8 mouse cellular contexts compared by ENCODE assay signal in the genomic region with DNA sequence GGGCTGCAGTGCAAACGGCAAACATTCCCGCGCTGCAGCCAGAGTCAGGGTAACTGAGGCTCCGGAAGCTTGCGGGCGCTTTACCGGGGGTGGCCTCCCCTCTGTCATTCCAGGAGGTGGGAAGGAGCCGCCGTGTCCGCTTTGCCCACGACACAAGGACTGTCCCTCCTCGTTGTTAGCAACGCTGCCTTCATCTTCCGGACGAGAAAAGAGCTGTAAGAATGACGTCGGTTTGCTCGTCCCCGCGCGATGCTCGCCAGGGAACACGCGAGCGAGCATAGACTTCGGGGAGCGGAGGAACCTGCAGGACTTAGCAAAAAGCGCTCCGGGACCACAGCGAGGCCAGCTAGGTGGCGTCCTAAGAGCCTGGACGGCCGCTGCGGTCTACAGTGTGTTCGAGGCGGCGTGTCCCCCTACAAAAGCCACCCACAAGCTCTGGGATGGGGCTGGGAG. TPM values are rescaled to one million over a fixed set of nuclear protein-coding genes. Genes with fewer than 3 reads are reported as not detected.
DNase-seq lines count a peak whose midpoint lies in the region; ATAC-seq and TF ChIP-seq lines count a peak whose summit lies in the region.

No protein-coding gene starts in this region.

- peak overlapping the region; percentile 85 for H3K27ac ChIP-seq in cerebellum, adult 2 months (ENCODE audit: insufficient read depth, low read length)
- H3K27ac ChIP-seq in hindbrain, embryonic 12.5 days: peak overlapping the region; percentile 86

- WGBS in cerebellum, adult 2 months: under 1% methylated on average over 37 of the region's 37 CpGs
- under 1% methylated on average over 37 of the region's 37 CpGs for WGBS in hindbrain, embryonic 12.5 days

- peak; percentile 76 for ATAC-seq in hindbrain, embryonic 12.5 days (ENCODE audit: low FRiP score)

- H3K4me3 ChIP-seq in cerebellum, adult 2 months (replicated peaks; ENCODE audit: insufficient read depth, low read depth, low read length): peak overlapping the region; percentile 98
- H3K4me3 ChIP-seq in hindbrain, embryonic 12.5 days: peak overlapping the region; percentile 71

- peaks cover 10% of the 10 kb centered on the region; the same call in 1 of the 2 replicates for H3K36me3 ChIP-seq in hindbrain, embryonic 12.5 days

- peak; percentile 77 for DNase-seq in Muller cell, postnatal 12 days (ENCODE audit: inconsistent ontology term)
- peak; percentile 74 to 76 for DNase-seq in cerebellum, adult 2 months
- DNase-seq in forelimb bud, embryonic 11.5 days (ENCODE audit: low read depth, low spot score): peak; percentile 72
- peak; percentile 37 to 42 for DNase-seq in layer of hippocampus, postnatal 25 days (ENCODE audit: extremely low spot score in 1 of 2, low spot score in 1 of 2)
- DNase-seq in lung, postnatal 14 days: peak; percentile 55
- peak; percentile 31 for DNase-seq in ovary, postnatal 14 days (ENCODE audit: low spot score)
- DNase-seq in thymus, postnatal 10 days (ENCODE audit: low spot score in 2 of 2): peak; percentile 41 to 48

- H3K9me3 ChIP-seq in hindbrain, embryonic 12.5 days (replicated peaks): no peaks in the 10 kb centered on the region

- no peaks in the 10 kb centered on the region for H3K27me3 ChIP-seq in cerebellum, adult 2 months (ENCODE audit: control insufficient read depth, insufficient read depth, low read length)
- H3K27me3 ChIP-seq in hindbrain, embryonic 12.5 days: no peaks in the 10 kb centered on the region

- TF ChIP-seq CTCF in cerebellum, adult 2 months (IDR thresholded peaks at IDR 0.05; ENCODE audit: borderline replicate concordance, insufficient read depth, low read depth, low read length): no peak

- H3K4me2 ChIP-seq in hindbrain, embryonic 12.5 days (replicated peaks): peak overlapping the region; percentile 82

- H3K9ac ChIP-seq in hindbrain, embryonic 12.5 days: peak overlapping the region; percentile 75

- no peaks in the 10 kb centered on the region for H3K4me1 ChIP-seq in cerebellum, adult 2 months (ENCODE audit: control insufficient read depth, insufficient read depth, low read length)
- 0 out of 2 replicates have a peak, but pooled peaks cover 9% of the 10 kb centered on the region for H3K4me1 ChIP-seq in hindbrain, embryonic 12.5 days

- no peak; the same call in 1 of the 2 replicates for TF ChIP-seq POLR2A in cerebellum, adult 2 months (IDR thresholded peaks at IDR 0.05; ENCODE audit: borderline replicate concordance, insufficient read depth, low read length)

RNA-seq across cellular contexts. Expression of gene Prim2, which starts 0.6 kb away (rescaled TPM):
- polyA plus RNA-seq in cerebellum, adult 2 months (2012; rRNA removed): 11.8 and 12.2 TPM in 2 replicates
- polyA plus RNA-seq in hindbrain, embryonic 12.5 days (2016; fragmentation: Nextera tagmentation; extraction: Ambion mirVana): 30.0 and 31.1 TPM in 2 replicates
- total RNA-seq in layer of hippocampus, postnatal 25 days (2021): 1 to 10 TPM; 5.1 to 5.2 TPM

RNA-seq across cellular contexts. Expression of gene Rab23, which starts 49.5 kb away (rescaled TPM):
- 22.0 and 25.1 TPM in 2 replicates for polyA plus RNA-seq in cerebellum, adult 2 months (2012; rRNA removed)
- polyA plus RNA-seq in hindbrain, embryonic 12.5 days (2016; fragmentation: Nextera tagmentation; extraction: Ambion mirVana): 31.0 and 31.2 TPM in 2 replicates
- total RNA-seq in layer of hippocampus, postnatal 25 days (2021): 10 to 100 TPM; 24.0 to 25.3 TPM

Comparison
In these comparisons a context has a peak if more than half of its experiments do, and no peak if none do; other contexts are left out.
1. Peak in every context shown above with its lines: DNase-seq, ATAC-seq, H3K4me3 ChIP-seq and H3K27ac ChIP-seq.